Mouse (Mus musculus) heart, embryonic 10.5 days (tissue): Measurements from ENCODE around the gene Stk11ip. TPM values are rescaled to one million over a fixed set of nuclear protein-coding genes. Genes with fewer than 3 reads are reported as not detected.

Source experiments
- DNase-seq: peaks from one replicate; pipeline ENCODE4 v3.0.0-alpha.2; 2017; ENCODE audit warnings: low spot score
- H3K27ac ChIP-seq: fragments of 300-500 bp; sonication (generic); 2 replicates; pipeline ENCODE4 v1.5.1; 2016; ENCODE audit warnings: mild to moderate bottlenecking
- H3K27me3 ChIP-seq: fragments of 300-500 bp; sonication (generic); 2 replicates; pipeline ENCODE4 v1.6.1; 2016; ENCODE audit warnings: mild to moderate bottlenecking; ENCODE audit not compliant: poor library complexity, insufficient read depth, severe bottlenecking
- H3K36me3 ChIP-seq: fragments of 300-500 bp; sonication (generic); 2 replicates; pipeline ENCODE4 v1.6.1; 2016; ENCODE audit warnings: mild to moderate bottlenecking, moderate library complexity
- H3K4me1 ChIP-seq: fragments of 300-500 bp; sonication (generic); 2 replicates; pipeline ENCODE4 v1.6.1; 2016; ENCODE audit warnings: mild to moderate bottlenecking
- H3K4me3 ChIP-seq: fragments of 300-500 bp; sonication (generic); 2 replicates; pipeline ENCODE4 v1.5.1; 2016; ENCODE audit warnings: mild to moderate bottlenecking, moderate library complexity
- H3K9me3 ChIP-seq: fragments of 300-500 bp; sonication (generic); 2 replicates; pipeline ENCODE4 v1.6.1; 2016; ENCODE audit warnings: mild to moderate bottlenecking, moderate library complexity
- WGBS: fragments of 180-500 bp; shearing (Covaris S2); methylation state at CpG from one replicate; pipeline ENCODE4 v1.1.7; 2016; 5-methylcytosine and 5-hydroxymethylcytosine counted together
- polyA plus RNA-seq: library from polyadenylated mRNA; unstranded; fragments of >200 nt; fragmentation: Nextera tagmentation; extraction: Ambion mirVana; gene quantifications from 2 replicates; pipeline ENCODE4 v1.2.1, GENCODE M21; 2016

The Stk11ip gene
- polyA plus RNA-seq, 1 experiment from 2014 or later = 22.3 TPM

GRCm38 (mm10) chr1:75490785-75491551, 30.4 kb upstream of the Stk11ip start:
- DNase-seq = no peak
- Histone ChIP-seq H3K27ac (no peak overlapping the region), H3K9me3 (no peaks in the 10 kb centered on the region), H3K27me3 (peaks cover 60% of the 10 kb centered on the region), H3K4me1 (peaks cover 28% of the 10 kb centered on the region), H3K4me3 (no peak overlapping the region), H3K36me3 (peaks cover 75% of the 10 kb centered on the region)
- 77% methylated on average over 34 of the region's 34 CpGs for WGBS

- Histone ChIP-seq H3K4me1 (peaks cover 16% of the 10 kb centered on the region; the same call in 1 of the 2 replicates), H3K36me3 (peaks cover 86% of the 10 kb centered on the region), H3K27ac (no peak overlapping the region), H3K4me3 (no peak overlapping the region), H3K9me3 (no peaks in the 10 kb centered on the region), H3K27me3 (peaks cover 45% of the 10 kb centered on the region)
- no peak for DNase-seq
- WGBS = 49% methylated on average over 24 of the region's 24 CpGs
Measured at GRCm38 (mm10) chr1:75492579-75493170, 28.7 kb upstream of the Stk11ip start.

- Histone ChIP-seq H3K27ac (no peak overlapping the region), H3K9me3 (no peaks in the 10 kb centered on the region), H3K4me3 (no peak overlapping the region), H3K27me3 (peaks cover 23% of the 10 kb centered on the region), H3K36me3 (peaks cover 93% of the 10 kb centered on the region), H3K4me1 (0 out of 2 replicates have a peak, but pooled peaks cover 3% of the 10 kb centered on the region)
- 72% methylated on average over 12 of the region's 12 CpGs for WGBS
- no peak for DNase-seq
Measured at GRCm38 (mm10) chr1:75494878-75495548, 26.3 kb upstream of the Stk11ip start.

- Histone ChIP-seq H3K4me3 (no peak overlapping the region), H3K27me3 (no peaks in the 10 kb centered on the region), H3K27ac (no peak overlapping the region), H3K4me1 (peaks cover 16% of the 10 kb centered on the region), H3K36me3 (peaks cover 94% of the 10 kb centered on the region), H3K9me3 (no peaks in the 10 kb centered on the region)
- DNase-seq = no peak
- WGBS = 84% methylated on average over 4 of the region's 4 CpGs
Measured at GRCm38 (mm10) chr1:75498897-75499296, 22.4 kb upstream of the Stk11ip start.

- H3K36me3 ChIP-seq = peaks cover 95% of the 10 kb centered on the region
- DNase-seq = no peak
Measured at GRCm38 (mm10) chr1:75499441-75499840, 21.9 kb upstream of the Stk11ip start.

GRCm38 (mm10) chr1:75501905-75502304, 19.4 kb upstream of the Stk11ip start:
- Histone ChIP-seq H3K4me1 (peaks cover 43% of the 10 kb centered on the region), H3K27me3 (no peaks in the 10 kb centered on the region), H3K4me3 (no peak overlapping the region), H3K9me3 (no peaks in the 10 kb centered on the region), H3K36me3 (peaks cover 71% of the 10 kb centered on the region), H3K27ac (no peak overlapping the region)
- 90% methylated on average over 9 of the region's 9 CpGs for WGBS
- no peak for DNase-seq

More at GRCm38 (mm10) chr1:75499441-75499840, 21.9 kb upstream of the Stk11ip start:
- no peaks in the 10 kb centered on the region for H3K9me3 ChIP-seq
- H3K4me3 ChIP-seq = no peak overlapping the region
- peaks cover 22% of the 10 kb centered on the region for H3K4me1 ChIP-seq
- no peaks in the 10 kb centered on the region for H3K27me3 ChIP-seq
- 77% methylated on average over 7 of the region's 7 CpGs for WGBS
- no peak overlapping the region for H3K27ac ChIP-seq

- Histone ChIP-seq H3K4me1 (peaks cover 55% of the 10 kb centered on the region), H3K36me3 (peaks cover 59% of the 10 kb centered on the region), H3K4me3 (peak overlapping the region; percentile 96), H3K9me3 (no peaks in the 10 kb centered on the region), H3K27me3 (no peaks in the 10 kb centered on the region), H3K27ac (no peak overlapping the region)
- WGBS = 78% methylated on average over 25 of the region's 25 CpGs
- DNase-seq = no peak
Measured at GRCm38 (mm10) chr1:75502945-75503650, 18.2 kb upstream of the Stk11ip start.

- DNase-seq = peak; percentile 74
- peaks cover 54% of the 10 kb centered on the region for H3K36me3 ChIP-seq
- no peaks in the 10 kb centered on the region for H3K27me3 ChIP-seq
- no peak overlapping the region for H3K27ac ChIP-seq
- peak overlapping the region; percentile 96 for H3K4me3 ChIP-seq
- peaks cover 59% of the 10 kb centered on the region for H3K4me1 ChIP-seq
- 58% methylated on average over 23 of the region's 23 CpGs for WGBS
- H3K9me3 ChIP-seq = no peaks in the 10 kb centered on the region
Measured at GRCm38 (mm10) chr1:75503651-75503980, 17.7 kb upstream of the Stk11ip start.

GRCm38 (mm10) chr1:75504256-75505045, 16.9 kb upstream of the Stk11ip start:
- peak overlapping the region; percentile 96 for H3K4me3 ChIP-seq
- peak overlapping the region; percentile 99; the same call in 1 of the 2 replicates for H3K27ac ChIP-seq
- peaks cover 45% of the 10 kb centered on the region for H3K36me3 ChIP-seq
- 45% methylated on average over 9 of the region's 9 CpGs for WGBS
- DNase-seq = no peak
- peaks cover 67% of the 10 kb centered on the region for H3K4me1 ChIP-seq
- H3K9me3 ChIP-seq = no peaks in the 10 kb centered on the region
- H3K27me3 ChIP-seq = no peaks in the 10 kb centered on the region

- Histone ChIP-seq H3K9me3 (no peaks in the 10 kb centered on the region), H3K27me3 (no peaks in the 10 kb centered on the region), H3K4me3 (peak overlapping the region; percentile 96), H3K27ac (peak overlapping the region; percentile 99), H3K36me3 (peaks cover 36% of the 10 kb centered on the region), H3K4me1 (peaks cover 76% of the 10 kb centered on the region)
- WGBS = under 1% methylated on average over 83 of the region's 84 CpGs
- DNase-seq = peak; percentile 86
Measured at GRCm38 (mm10) chr1:75505159-75505955, 16.0 kb upstream of the Stk11ip start.

- under 1% methylated on average over 54 of the region's 65 CpGs for WGBS
- DNase-seq = peak; percentile 96
- H3K36me3 ChIP-seq = peaks cover 28% of the 10 kb centered on the region
- peak within 1 kb of the TSS; percentile 96 for H3K4me3 ChIP-seq
- H3K27me3 ChIP-seq = no peaks in the 10 kb centered on the region
- peaks cover 85% of the 10 kb centered on the region for H3K4me1 ChIP-seq
- peak within 1 kb of the TSS; percentile 99 for H3K27ac ChIP-seq
- no peaks in the 10 kb centered on the region for H3K9me3 ChIP-seq
Measured at GRCm38 (mm10) chr1:75505956-75506831, 15.1 kb upstream of the Stk11ip start, which contains the start of gene Obsl1. TSS of gene Obsl1 (minus strand) at chr1:75506452.
